Mouse (Mus musculus) lung, postnatal 0 days (tissue): Measurements from ENCODE around the gene Nfia.

Experiments used
- CTCF ChIP-seq: IDR thresholded peaks from 2 replicates; pipeline ENCODE4 v1.5.1; 2016; ENCODE audit warnings: antibody characterized with exemption, mild to moderate bottlenecking
- EP300 ChIP-seq: IDR thresholded peaks from 2 replicates; pipeline ENCODE4 v1.6.1; 2016; ENCODE audit warnings: antibody characterized with exemption, mild to moderate bottlenecking, control low read depth

DNA sequence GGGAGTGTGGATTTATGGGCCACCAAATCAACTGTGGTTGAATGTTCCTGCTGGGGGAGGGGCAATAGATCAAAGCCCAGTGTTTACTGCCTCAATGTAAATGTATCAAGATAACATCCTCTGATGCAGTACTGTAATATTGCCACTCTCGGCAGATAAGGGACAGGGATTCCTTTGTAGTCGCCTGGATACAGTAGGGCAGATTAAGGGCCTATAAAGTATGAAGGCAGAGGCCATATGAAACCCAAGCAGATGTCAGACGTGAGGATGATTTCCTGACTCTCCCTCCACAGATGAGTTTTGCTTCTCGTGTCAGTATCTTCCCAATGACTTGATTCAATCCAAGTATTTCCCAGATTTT lies 334.5 kb downstream of the Nfia start:
- TF ChIP-seq CTCF: no peak
- no peak for TF ChIP-seq EP300
